Mouse (Mus musculus) cerebellum, adult 2 months (tissue): ENCODE measurements around the gene Brd3os.

Source experiments
- CTCF ChIP-seq: fragments of 200-500 bp; IDR thresholded peaks from 2 replicates; pipeline ENCODE4 v1.5.1; 2011; ENCODE audit warnings: low read depth, mild to moderate bottlenecking, control low read depth, low read length, moderate library complexity, borderline replicate concordance; ENCODE audit not compliant: insufficient read depth
- POLR2A ChIP-seq: fragments of 200-500 bp; IDR thresholded peaks from 2 replicates; pipeline ENCODE4 v1.6.1; 2011; ENCODE audit warnings: low read length, control low read depth, borderline replicate concordance; ENCODE audit not compliant: insufficient read depth

GRCm38 (mm10) chr2:27426855-27427457 is 15.2 kb upstream of the Brd3os start, which contains the start of gene Vav2:
- TF ChIP-seq CTCF = no peak
- no peak for TF ChIP-seq POLR2A
